Comparison of ENCODE assay signal across 17 mouse cellular contexts in genomic region chr11:57773479-57773878, GRCm38 (mm10). TPM values are rescaled to one million over a fixed set of nuclear protein-coding genes. Genes with fewer than 3 reads are reported as not detected.
DNase-seq lines count a peak whose midpoint lies in the region; ATAC-seq lines count a peak whose summit lies in the region.
"Had no signal": no experiment of that assay in that cellular context is flagged by ENCODE, and none has a peak within 500 bp of the region (broad histone marks: within the 10 kb centered on the region; RNA-seq: fewer than 3 reads in every experiment).

No protein-coding gene starts in this region.

- 14% methylated on average over 13 of the region's 13 CpGs for WGBS in embryonic facial prominence, embryonic 10.5 days
- whole genome bisulfite sequencing in hindbrain, embryonic 10.5 days: 12% methylated on average over 13 of the region's 13 CpGs
- WGBS in midbrain, embryonic 12.5 days: 14% methylated on average over 13 of the region's 13 CpGs

- H3K4me3 ChIP-seq in embryonic facial prominence, embryonic 10.5 days: peak overlapping the region; percentile 4; the same call in 1 of the 2 replicates
- H3K4me3 ChIP-seq in hindbrain, embryonic 10.5 days: peak overlapping the region; percentile 23
- H3K4me3 ChIP-seq in midbrain, embryonic 12.5 days: no peak overlapping the region
- H3K4me3 ChIP-seq: liver, embryonic 12.5 days; stomach, embryonic 15.5 days had no signal

- peaks cover 15% of the 10 kb centered on the region; the same call in 1 of the 2 replicates for H3K36me3 ChIP-seq in embryonic facial prominence, embryonic 10.5 days (replicated peaks)
- peaks cover 24% of the 10 kb centered on the region; the same call in 1 of the 2 replicates for H3K36me3 ChIP-seq in hindbrain, embryonic 10.5 days
- no peaks in the 10 kb centered on the region for H3K36me3 ChIP-seq in midbrain, embryonic 12.5 days
- H3K36me3 ChIP-seq: stomach, embryonic 15.5 days had no signal

- no peak overlapping the region for H3K9ac ChIP-seq in midbrain, embryonic 12.5 days (replicated peaks)
- H3K9ac ChIP-seq: liver, embryonic 12.5 days; stomach, embryonic 15.5 days had no signal

- peak; percentile 32; the same call in 1 of the 2 replicates for ATAC-seq in midbrain, embryonic 12.5 days (ENCODE audit: low FRiP score, low read depth)
- ATAC-seq: liver, embryonic 12.5 days had no signal

- peak; percentile 61 for DNase-seq in embryo, embryonic 10 days (ENCODE audit: low spot score)
- DNase-seq in embryonic facial prominence, embryonic 10.5 days (ENCODE audit: low spot score): peak; percentile 49
- peak; percentile 49 for DNase-seq in hindbrain, embryonic 10.5 days (ENCODE audit: low spot score)
- DNase-seq in layer of hippocampus, adult 8-10 months (ENCODE audit: low spot score in 2 of 2): no peak
- no peak for DNase-seq in T-cell, adult 2 months (ENCODE audit: low spot score)
- no peak for DNase-seq in spleen, postnatal 4 days (ENCODE audit: low spot score in 2 of 2)
- no peak for DNase-seq in natural killer cell, adult 2 months (ENCODE audit: low spot score in 2 of 2)
- DNase-seq: adrenal gland, adult 8-10 months; cerebellum, postnatal 36 days; heart, postnatal 10 days had no signal

- H3K4me2 ChIP-seq in midbrain, embryonic 12.5 days (replicated peaks): peak overlapping the region; percentile 27
- H3K4me2 ChIP-seq: liver, embryonic 12.5 days; stomach, embryonic 15.5 days had no signal

- peaks cover 46% of the 10 kb centered on the region for H3K4me1 ChIP-seq in embryonic facial prominence, embryonic 10.5 days
- peaks cover 59% of the 10 kb centered on the region for H3K4me1 ChIP-seq in hindbrain, embryonic 10.5 days (replicated peaks)
- H3K4me1 ChIP-seq in midbrain, embryonic 12.5 days: peaks cover 25% of the 10 kb centered on the region

- H3K9me3 ChIP-seq in embryonic facial prominence, embryonic 10.5 days: no peaks in the 10 kb centered on the region
- no peaks in the 10 kb centered on the region for H3K9me3 ChIP-seq in hindbrain, embryonic 10.5 days
- H3K9me3 ChIP-seq in midbrain, embryonic 12.5 days: no peaks in the 10 kb centered on the region
- H3K9me3 ChIP-seq: liver, embryonic 12.5 days; stomach, embryonic 15.5 days had no signal

- H3K27ac ChIP-seq in embryonic facial prominence, embryonic 10.5 days (replicated peaks): peak overlapping the region; percentile 11; the same call in 1 of the 2 replicates
- H3K27ac ChIP-seq in hindbrain, embryonic 10.5 days: peak overlapping the region; percentile 78
- peak overlapping the region; percentile 79 for H3K27ac ChIP-seq in midbrain, embryonic 12.5 days (replicated peaks)
- H3K27ac ChIP-seq: liver, embryonic 12.5 days; macrophage; stomach, embryonic 15.5 days had no signal

- H3K27me3 ChIP-seq in embryonic facial prominence, embryonic 10.5 days (replicated peaks; ENCODE audit: low read depth, poor library complexity, severe bottlenecking): peaks cover 58% of the 10 kb centered on the region
- peaks cover 68% of the 10 kb centered on the region for H3K27me3 ChIP-seq in hindbrain, embryonic 10.5 days (ENCODE audit: insufficient read depth, poor library complexity, severe bottlenecking)
- H3K27me3 ChIP-seq in midbrain, embryonic 12.5 days: peaks cover 38% of the 10 kb centered on the region
- H3K27me3 ChIP-seq: liver, embryonic 12.5 days; Patski; stomach, embryonic 15.5 days had no signal

RNA-seq across cellular contexts. Expression of gene Sap30l, which starts 28.0 kb away (rescaled TPM):
- polyA plus RNA-seq in embryonic facial prominence, embryonic 10.5 days (2016; fragmentation: Nextera tagmentation; extraction: Ambion mirVana): 12.3 and 13.2 TPM in 2 replicates
- polyA plus RNA-seq in hindbrain, embryonic 10.5 days (2016; fragmentation: Nextera tagmentation; extraction: Ambion mirVana): 8.8 and 12.7 TPM in 2 replicates
- polyA plus RNA-seq in midbrain, embryonic 12.5 days (2016; fragmentation: Nextera tagmentation; extraction: Ambion mirVana): 16.7 and 20.2 TPM in 2 replicates
- total RNA-seq in layer of hippocampus, adult 8-10 months (2022): 10 to 100 TPM; 46.8 to 53.4 (median 48.9) TPM

RNA-seq across cellular contexts. Expression of gene Hand1, which starts 59.1 kb away (rescaled TPM):
- 21.3 and 50.0 TPM in 2 replicates for polyA plus RNA-seq in embryonic facial prominence, embryonic 10.5 days (2016; fragmentation: Nextera tagmentation; extraction: Ambion mirVana)
- polyA plus RNA-seq in hindbrain, embryonic 10.5 days (2016; fragmentation: Nextera tagmentation; extraction: Ambion mirVana): 0.17 and 0.50 TPM in 2 replicates
- not detected in 2 replicates for polyA plus RNA-seq in midbrain, embryonic 12.5 days (2016; fragmentation: Nextera tagmentation; extraction: Ambion mirVana)
- not detected for total RNA-seq in layer of hippocampus, adult 8-10 months (2022)
- total RNA-seq: gastrocnemius, postnatal 4 days; left cerebral cortex, adult 8-10 months had no signal
- polyA plus RNA-seq: macrophage, Patski had no signal

Comparison
In these comparisons a context has a peak if more than half of its experiments do, and no peak if none do; other contexts are left out.
1. DNase-seq: peak in embryo, embryonic 10 days (single experiment), embryonic facial prominence, embryonic 10.5 days (single experiment) and hindbrain, embryonic 10.5 days (single experiment); none in layer of hippocampus, adult 8-10 months (0 of 2), T-cell, adult 2 months (single experiment), spleen, postnatal 4 days (0 of 2) and natural killer cell, adult 2 months (0 of 2).
2. H3K27ac ChIP-seq: peak in every context shown above with its lines; median percentile 79 in midbrain, embryonic 12.5 days; 78 in hindbrain, embryonic 10.5 days; 11 in embryonic facial prominence, embryonic 10.5 days.
3. RNA of gene Hand1, which starts 59.1 kb away (polyA plus RNA-seq): 21.3 to 50.0 TPM in embryonic facial prominence, embryonic 10.5 days; 0.17 to 0.50 TPM in hindbrain, embryonic 10.5 days and not detected in midbrain, embryonic 12.5 days; every median in the first group is over 10 times any median in the second.